In genomic region chr12:111932513-111932912, GRCm38 (mm10) we compare ENCODE assay signal across 16 mouse cellular contexts. TPM values are rescaled to one million over a fixed set of nuclear protein-coding genes. Genes with fewer than 3 reads are reported as not detected.
A peak's percentile ranks its signal among the peaks of the same experiment; 100 is the strongest.
DNase-seq lines count a peak whose midpoint lies in the region; ATAC-seq and TF ChIP-seq lines count a peak whose summit lies in the region.
"Had no signal": no experiment of that assay in that cellular context is flagged by ENCODE, and none has a peak within 500 bp of the region (broad histone marks: within the 10 kb centered on the region; RNA-seq: fewer than 3 reads in every experiment).

No protein-coding gene starts in this region.

- WGBS in heart, postnatal 0 days, result 45% methylated on average over 3 of the region's 3 CpGs
- WGBS in lung, postnatal 0 days, result 45% methylated on average over 3 of the region's 3 CpGs
- WGBS in intestine, embryonic 16.5 days, result 55% methylated on average over 3 of the region's 3 CpGs

- H3K36me3 ChIP-seq in heart, postnatal 0 days (replicated peaks; ENCODE audit: control insufficient read depth, insufficient read depth, low read length), result no peaks in the 10 kb centered on the region
- H3K36me3 ChIP-seq in lung, postnatal 0 days (ENCODE audit: insufficient read depth, low read length), result no peaks in the 10 kb centered on the region
- no peaks in the 10 kb centered on the region for H3K36me3 ChIP-seq in intestine, embryonic 16.5 days (ENCODE audit: control insufficient read depth, insufficient read depth, low read length)

- peaks cover 36% of the 10 kb centered on the region for H3K4me1 ChIP-seq in heart, postnatal 0 days (ENCODE audit: control insufficient read depth, insufficient read depth)
- peaks cover 28% of the 10 kb centered on the region for H3K4me1 ChIP-seq in lung, postnatal 0 days (ENCODE audit: insufficient read depth, low read depth, low read length)
- peaks cover 36% of the 10 kb centered on the region for H3K4me1 ChIP-seq in intestine, embryonic 16.5 days (ENCODE audit: control insufficient read depth, insufficient read depth, low read length)

- H3K27ac ChIP-seq in heart, postnatal 0 days (ENCODE audit: low read depth), result peak overlapping the region; percentile 14; the same call in 1 of the 2 replicates
- H3K27ac ChIP-seq in lung, postnatal 0 days (ENCODE audit: low read length), result peak overlapping the region; percentile 65
- H3K27ac ChIP-seq in intestine, embryonic 16.5 days (ENCODE audit: low read length), result peak overlapping the region; percentile 78

- DNase-seq in heart, postnatal 0 days (ENCODE audit: low spot score), result no peak
- DNase-seq in heart, adult 9 months (ENCODE audit: low spot score in 2 of 2), result no peak
- no peak for DNase-seq in lung, postnatal 0 days (ENCODE audit: low spot score)
- DNase-seq in lung, postnatal 36 days, result no peak
- DNase-seq in MN1 (ENCODE audit: low spot score), result no peak
- DNase-seq in cerebellum, postnatal 4 days (ENCODE audit: low spot score in 2 of 2), result no peak
- DNase-seq: cerebellum, adult 11 months; right cerebral cortex, postnatal 14 days; thymus, postnatal 4 days had no signal

- no peaks in the 10 kb centered on the region for H3K27me3 ChIP-seq in heart, postnatal 0 days (ENCODE audit: control insufficient read depth, insufficient read depth, low read length)
- no peaks in the 10 kb centered on the region for H3K27me3 ChIP-seq in lung, postnatal 0 days (replicated peaks; ENCODE audit: insufficient read depth, low read length)
- no peaks in the 10 kb centered on the region for H3K27me3 ChIP-seq in intestine, embryonic 16.5 days (replicated peaks; ENCODE audit: control insufficient read depth, insufficient read depth, low read length)

- TF ChIP-seq CTCF in heart, postnatal 0 days (IDR thresholded peaks at IDR 0.05; ENCODE audit: low read depth), result no peak
- TF ChIP-seq CTCF in lung, postnatal 0 days (IDR thresholded peaks at IDR 0.05), result no peak

- H3K4me3 ChIP-seq in heart, postnatal 0 days (ENCODE audit: low read depth, low read length), result no peak overlapping the region
- H3K4me3 ChIP-seq in lung, postnatal 0 days (ENCODE audit: low read depth, low read length), result no peak overlapping the region
- H3K4me3 ChIP-seq in intestine, embryonic 16.5 days (ENCODE audit: low read length), result no peak overlapping the region

- TF ChIP-seq EP300 in heart, postnatal 0 days (IDR thresholded peaks at IDR 0.05; ENCODE audit: low read depth), result no peak
- TF ChIP-seq EP300 in lung, postnatal 0 days (IDR thresholded peaks at IDR 0.05), result no peak

- H3K9ac ChIP-seq in heart, postnatal 0 days (replicated peaks; ENCODE audit: low read depth, low read length), result no peak overlapping the region
- H3K9ac ChIP-seq in lung, postnatal 0 days (replicated peaks; ENCODE audit: low read depth), result no peak overlapping the region
- no peak overlapping the region for H3K9ac ChIP-seq in intestine, embryonic 16.5 days (ENCODE audit: low read depth, low read length)

- H3K9me3 ChIP-seq in heart, postnatal 0 days (replicated peaks; ENCODE audit: control insufficient read depth, low read length), result no peaks in the 10 kb centered on the region
- no peaks in the 10 kb centered on the region for H3K9me3 ChIP-seq in lung, postnatal 0 days (ENCODE audit: low read length)
- no peaks in the 10 kb centered on the region for H3K9me3 ChIP-seq in intestine, embryonic 16.5 days (ENCODE audit: control insufficient read depth, low read length)

- no peak for ATAC-seq in heart, postnatal 0 days (ENCODE audit: insufficient read depth, low read depth)
- ATAC-seq in lung, postnatal 0 days, result no peak
- ATAC-seq in intestine, embryonic 16.5 days, result no peak

- H3K4me2 ChIP-seq in heart, postnatal 0 days (ENCODE audit: low read depth, low read length), result no peak overlapping the region
- H3K4me2 ChIP-seq in lung, postnatal 0 days (replicated peaks; ENCODE audit: low read depth, low read length), result no peak overlapping the region
- H3K4me2 ChIP-seq in intestine, embryonic 16.5 days (ENCODE audit: low read depth, low read length), result no peak overlapping the region

RNA-seq across cellular contexts. Expression of gene Ppp1r13b, which starts 24.6 kb away (rescaled TPM):
- total RNA-seq in heart, postnatal 0 days (2014; rRNA removed; ENCODE audit: low replicate concordance), result 18.2 TPM in 2 replicates
- polyA plus RNA-seq in heart, postnatal 0 days (2015; fragmentation: Nextera tagmentation; extraction: Ambion mirVana), result 9.9 and 11.2 TPM in 2 replicates
- 21.8 and 22.7 TPM in 2 replicates for polyA plus RNA-seq in lung, postnatal 0 days (2015; fragmentation: Nextera tagmentation; extraction: Ambion mirVana)
- 5.6 and 7.9 TPM in 2 replicates for polyA plus RNA-seq in intestine, embryonic 16.5 days (2015; fragmentation: Nextera tagmentation; extraction: Ambion mirVana)

RNA-seq across cellular contexts. Expression of gene Atp5mpl, which starts 34.3 kb away (rescaled TPM):
- 727 and 889 TPM in 2 replicates for total RNA-seq in heart, postnatal 0 days (2014; rRNA removed; ENCODE audit: low replicate concordance)
- 3,038 and 3,095 TPM in 2 replicates for polyA plus RNA-seq in heart, postnatal 0 days (2015; fragmentation: Nextera tagmentation; extraction: Ambion mirVana)
- 400 and 463 TPM in 2 replicates for polyA plus RNA-seq in lung, postnatal 0 days (2015; fragmentation: Nextera tagmentation; extraction: Ambion mirVana)
- 900 and 957 TPM in 2 replicates for polyA plus RNA-seq in intestine, embryonic 16.5 days (2015; fragmentation: Nextera tagmentation; extraction: Ambion mirVana)

RNA-seq across cellular contexts. Expression of gene Tdrd9, which starts 38.8 kb away (rescaled TPM):
- 0.04 TPM in 1 of 2 replicates, not detected in the other for total RNA-seq in heart, postnatal 0 days (2014; rRNA removed; ENCODE audit: low replicate concordance)
- 0.11 and 0.27 TPM in 2 replicates for polyA plus RNA-seq in heart, postnatal 0 days (2015; fragmentation: Nextera tagmentation; extraction: Ambion mirVana)
- polyA plus RNA-seq in lung, postnatal 0 days (2015; fragmentation: Nextera tagmentation; extraction: Ambion mirVana), result 0.02 and 0.05 TPM in 2 replicates
- polyA plus RNA-seq in intestine, embryonic 16.5 days (2015; fragmentation: Nextera tagmentation; extraction: Ambion mirVana), result 0.20 and 0.24 TPM in 2 replicates

RNA-seq across cellular contexts. Expression of gene Rd3l, which starts 48.6 kb away (rescaled TPM):
- total RNA-seq in heart, postnatal 0 days (2014; rRNA removed; ENCODE audit: low replicate concordance), result not detected in 2 replicates
- polyA plus RNA-seq in heart, postnatal 0 days (2015; fragmentation: Nextera tagmentation; extraction: Ambion mirVana), result 0.55 and 0.77 TPM in 2 replicates
- not detected in 2 replicates for polyA plus RNA-seq in lung, postnatal 0 days (2015; fragmentation: Nextera tagmentation; extraction: Ambion mirVana)
- not detected in 2 replicates for polyA plus RNA-seq in intestine, embryonic 16.5 days (2015; fragmentation: Nextera tagmentation; extraction: Ambion mirVana)
- total RNA-seq: adrenal gland, postnatal 4 days; left cerebral cortex, adult 8-10 months; megakaryocyte, adult 5-6 weeks had no signal
- polyA plus RNA-seq: gonadal fat pad, adult 2 months; hindbrain, embryonic 16.5 days; liver, embryonic 11.5 days had no signal

Comparison
In these comparisons a context has a peak if more than half of its experiments do, and no peak if none do; other contexts are left out.
1. H3K27ac ChIP-seq: peak in every context shown above with its lines; median percentile 78 in intestine, embryonic 16.5 days; 65 in lung, postnatal 0 days; 14 in heart, postnatal 0 days.